Mouse (Mus musculus): Measurements from ENCODE around the gene Pop7. TPM values are rescaled to one million over a fixed set of nuclear protein-coding genes. Genes with fewer than 3 reads are reported as not detected.

Pop7 gene
- polyA plus RNA-seq, 1 experiment = 57.9 TPM

DNA sequence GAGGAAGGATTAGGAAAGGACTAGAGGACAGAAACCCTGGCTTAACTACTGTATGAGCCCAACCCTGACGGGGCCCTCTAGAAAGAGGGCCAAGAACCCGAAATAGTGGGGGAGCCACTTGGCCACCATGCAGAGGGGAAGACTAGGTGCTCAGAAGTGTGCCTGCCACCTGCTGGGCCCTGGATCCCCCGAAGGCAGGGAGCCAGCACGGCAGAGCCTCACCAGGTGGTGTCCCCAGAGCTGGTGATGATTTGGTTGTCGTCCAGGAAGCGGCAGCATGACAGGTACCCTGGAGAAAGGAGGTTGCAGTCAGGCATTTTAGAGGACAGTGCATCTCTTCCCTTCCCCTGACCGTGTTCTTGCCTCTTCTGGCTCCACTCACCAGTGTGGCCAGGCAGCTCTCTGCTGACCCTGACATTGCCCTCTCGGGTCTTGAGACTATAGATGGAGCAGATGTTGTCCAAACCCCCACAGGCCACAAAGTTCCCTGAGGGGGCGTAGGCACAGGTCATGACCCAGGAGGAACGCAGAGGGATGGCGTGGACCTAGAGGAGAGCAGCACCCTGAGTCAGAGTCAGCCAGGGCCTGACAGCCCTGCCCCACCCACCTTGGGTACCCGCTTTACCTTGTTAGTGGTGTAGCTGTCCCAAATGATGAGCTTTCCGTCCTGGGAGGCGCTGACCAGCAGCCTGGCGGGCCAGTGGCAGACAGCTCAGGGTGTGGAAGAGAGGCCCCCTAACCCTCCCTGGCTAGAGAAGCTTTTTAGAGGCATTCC lies 27.1 kb upstream of the Pop7 start:
- 71% methylated on average over 15 of the region's 15 CpGs for WGBS
- no peak for DNase-seq (ENCODE audit: low read depth, low spot score)

- no peak for DNase-seq (ENCODE audit: low read depth, low spot score)
Observed at GRCm38 (mm10) chr5:137528247-137528968, 26.1 kb upstream of the Pop7 start.

DNA sequence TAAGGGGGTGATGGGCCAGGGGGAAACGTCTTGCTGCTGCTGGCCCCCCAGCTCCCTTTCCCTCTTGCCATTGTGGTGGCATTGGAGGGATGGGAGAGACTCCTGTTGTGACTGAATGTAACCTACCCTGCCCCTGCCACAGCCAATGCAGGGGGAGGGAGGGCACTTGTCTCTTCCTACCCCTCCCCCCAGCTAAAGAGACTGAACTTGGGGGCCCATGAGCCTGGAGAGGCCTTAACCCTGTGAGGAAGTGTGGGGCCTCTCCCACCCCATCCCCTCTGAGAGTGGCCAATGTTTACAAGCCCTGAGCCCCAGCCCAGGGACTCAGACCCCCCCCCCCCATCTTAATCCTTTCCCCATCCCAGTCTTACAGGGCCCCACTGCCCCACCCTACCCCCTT lies 25.1 kb upstream of the Pop7 start:
- DNase-seq (ENCODE audit: low read depth, low spot score) = no peak
- 81% methylated on average over 1 of the region's 1 CpGs for WGBS

More at GRCm38 (mm10) chr5:137528247-137528968, 26.1 kb upstream of the Pop7 start:
- 76% methylated on average over 22 of the region's 22 CpGs for WGBS

- no peak for DNase-seq (ENCODE audit: low read depth, low spot score)
- WGBS = 41% methylated on average over 16 of the region's 16 CpGs
Observed at GRCm38 (mm10) chr5:137526192-137526936, 24.0 kb upstream of the Pop7 start.

DNA sequence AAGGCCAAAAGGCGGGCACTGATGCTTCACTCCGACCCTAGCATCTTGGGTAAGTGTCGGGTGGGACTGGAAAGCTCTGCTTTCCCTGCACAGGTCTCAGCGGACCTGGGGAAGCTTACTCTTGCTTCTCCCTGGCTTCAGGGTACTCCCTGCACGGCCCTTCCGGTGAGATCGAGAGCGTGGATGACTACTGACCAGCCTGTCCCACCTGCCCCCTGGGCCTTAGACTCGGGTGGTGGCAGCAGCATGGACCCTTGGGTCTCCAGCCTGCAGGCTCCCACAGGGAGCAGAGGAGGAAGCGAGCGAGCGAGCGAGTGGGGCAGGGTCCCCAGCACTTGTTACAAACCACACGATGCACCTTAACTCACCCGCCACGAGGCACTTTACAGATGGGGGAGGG lies 23.2 kb upstream of the Pop7 start:
- DNase-seq (ENCODE audit: low read depth, low spot score) = no peak
- 79% methylated on average over 16 of the region's 16 CpGs for WGBS

DNA sequence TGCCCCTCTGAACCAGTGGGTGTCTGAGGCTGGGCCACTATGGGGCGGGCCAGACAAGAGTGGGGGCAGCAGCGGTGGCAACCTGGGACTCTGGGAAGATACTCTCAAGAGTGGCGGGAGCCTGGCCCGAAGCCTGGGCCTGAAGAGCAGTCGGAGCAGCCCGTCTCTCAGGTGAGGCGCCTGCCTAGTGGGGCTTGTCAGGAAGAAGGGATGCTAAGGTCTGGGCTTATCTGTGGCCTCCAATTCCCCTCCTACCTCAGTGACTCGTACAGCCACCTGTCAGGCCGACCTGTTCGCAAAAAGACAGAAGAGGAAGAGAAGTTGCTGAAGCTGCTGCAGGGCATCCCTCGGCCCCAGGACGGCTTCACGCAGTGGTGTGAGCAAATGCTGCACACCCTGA lies 22.4 kb upstream of the Pop7 start:
- DNase-seq (ENCODE audit: low read depth, low spot score) = no peak
- WGBS = 82% methylated on average over 13 of the region's 13 CpGs

- WGBS = 87% methylated on average over 8 of the region's 8 CpGs
Observed at GRCm38 (mm10) chr5:137524251-137524515, 21.9 kb upstream of the Pop7 start.

GRCm38 (mm10) chr5:137523396-137524250 lies 21.3 kb upstream of the Pop7 start:
- no peak for DNase-seq (ENCODE audit: low read depth, low spot score)
- 82% methylated on average over 25 of the region's 25 CpGs for WGBS

More at GRCm38 (mm10) chr5:137524251-137524515, 21.9 kb upstream of the Pop7 start:
- no peak for DNase-seq (ENCODE audit: low read depth, low spot score)

DNA sequence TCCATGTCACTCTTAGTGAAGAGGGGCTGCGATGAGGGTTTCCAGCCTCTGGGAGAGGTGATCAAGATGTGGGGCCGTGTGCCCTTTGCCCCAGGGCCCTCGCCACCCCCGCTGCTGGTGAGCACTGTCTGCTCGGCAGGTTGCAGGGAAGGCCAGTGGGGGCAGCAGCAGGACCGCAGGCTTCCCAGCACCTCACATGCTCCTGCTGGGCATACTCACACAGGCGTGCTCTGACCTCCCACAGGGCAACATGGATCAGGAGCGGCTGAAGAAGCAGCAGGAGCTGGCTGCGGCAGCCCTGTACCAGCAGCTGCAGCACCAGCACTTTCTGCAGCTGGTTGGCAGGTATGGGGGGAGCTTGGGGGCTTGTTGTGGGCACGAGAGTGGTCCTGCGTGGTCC lies 20.4 kb upstream of the Pop7 start:
- DNase-seq (ENCODE audit: low read depth, low spot score) = no peak
- WGBS = 84% methylated on average over 11 of the region's 11 CpGs

- 79% methylated on average over 9 of the region's 9 CpGs for WGBS
- DNase-seq (ENCODE audit: low read depth, low spot score) = no peak
Observed at GRCm38 (mm10) chr5:137521861-137522260, 19.5 kb upstream of the Pop7 start.

GRCm38 (mm10) chr5:137519691-137520550 lies 17.6 kb upstream of the Pop7 start:
- no peak for DNase-seq (ENCODE audit: low read depth, low spot score)
- 89% methylated on average over 27 of the region's 27 CpGs for WGBS

GRCm38 (mm10) chr5:137518436-137518835 lies 16.1 kb upstream of the Pop7 start, which contains the start of gene Gigyf1:
TSS of gene Gigyf1 (plus strand) at chr5:137518548.
- DNase-seq (ENCODE audit: low read depth, low spot score) = no peak
- 81% methylated on average over 5 of the region's 5 CpGs for WGBS

- DNase-seq (ENCODE audit: low read depth, low spot score) = no peak
- 84% methylated on average over 3 of the region's 3 CpGs for WGBS
Observed at GRCm38 (mm10) chr5:137514811-137515210, 12.5 kb upstream of the Pop7 start.

GRCm38 (mm10) chr5:137513951-137514721 lies 11.8 kb upstream of the Pop7 start:
- WGBS = 80% methylated on average over 12 of the region's 12 CpGs
- no peak for DNase-seq (ENCODE audit: low read depth, low spot score)

DNA sequence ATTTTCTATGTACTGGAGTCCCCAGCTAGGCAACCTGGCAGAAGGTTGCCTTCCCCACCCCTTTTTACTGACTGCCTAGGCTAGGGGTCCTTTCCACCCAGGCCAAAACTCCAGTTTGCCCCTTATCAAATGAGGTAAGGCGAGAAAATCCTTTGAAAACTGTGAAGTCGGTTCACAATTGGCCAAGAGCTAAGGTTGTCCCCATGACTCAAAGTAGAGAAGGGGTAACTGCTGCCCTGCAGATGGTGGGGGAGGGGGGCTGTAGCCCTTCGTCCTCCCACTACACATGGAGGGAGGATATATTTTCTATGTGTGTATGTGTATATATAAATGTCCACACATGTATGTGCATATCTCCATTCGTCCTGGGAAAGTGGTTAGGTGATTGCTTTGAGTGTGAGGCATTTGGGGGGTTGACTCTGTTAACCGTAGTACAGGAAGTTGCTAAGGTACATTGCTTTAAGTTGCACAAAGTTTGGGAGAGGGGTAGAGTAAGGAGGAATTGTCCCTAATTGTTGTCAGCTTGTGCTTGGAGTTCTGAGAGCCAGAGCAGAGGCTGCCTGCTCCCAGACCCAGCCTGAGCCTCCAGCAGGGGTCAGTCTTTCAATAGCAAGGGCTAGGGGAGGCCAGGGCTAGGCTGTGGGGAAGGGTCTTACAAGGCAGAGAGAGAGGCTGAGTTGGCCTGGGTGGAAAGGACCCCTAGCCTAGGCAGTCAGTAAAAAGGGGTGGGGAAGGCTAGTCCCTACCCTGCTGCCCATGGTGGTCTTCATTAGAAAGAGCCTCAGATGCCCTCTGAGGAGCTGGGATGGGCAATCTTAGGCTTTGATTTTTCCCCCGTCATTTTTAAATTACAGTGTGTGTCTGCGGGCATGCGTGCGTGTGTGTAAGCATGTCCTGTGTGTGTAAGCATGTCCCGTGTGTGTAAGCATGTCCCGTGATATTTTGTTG lies 10.8 kb upstream of the Pop7 start:
- WGBS = 76% methylated on average over 11 of the region's 11 CpGs
- no peak for DNase-seq (ENCODE audit: low read depth, low spot score)

DNA sequence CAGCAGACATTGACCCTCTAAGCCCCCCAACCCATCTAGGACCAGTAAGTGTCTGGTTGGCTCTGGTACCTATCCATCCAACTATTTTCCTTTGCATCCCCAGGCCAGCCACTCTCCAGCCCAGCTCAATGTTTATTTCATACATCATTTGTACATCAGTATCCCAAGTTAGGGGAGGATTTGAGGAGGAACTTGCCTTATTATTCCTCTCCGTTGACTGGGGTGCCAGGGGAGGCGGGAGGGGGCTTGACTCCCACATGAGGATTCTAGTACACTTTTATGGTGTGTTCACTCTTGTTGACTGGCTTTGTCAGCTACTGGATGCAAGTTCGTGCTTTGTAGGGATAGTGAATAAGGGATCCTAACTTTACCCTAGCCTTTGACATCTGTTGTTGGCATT lies 9.4 kb upstream of the Pop7 start:
- 59% methylated on average over 3 of the region's 3 CpGs for WGBS
- DNase-seq (ENCODE audit: low read depth, low spot score) = no peak
